ENCODE assay signal across 11 mouse cellular contexts in genomic region chr11:22813921-22814704, GRCm38 (mm10). TPM values are rescaled to one million over a fixed set of nuclear protein-coding genes. Genes with fewer than 3 reads are reported as not detected.
DNase-seq lines count a peak whose midpoint lies in the region; ATAC-seq and TF ChIP-seq lines count a peak whose summit lies in the region.
"Had no signal": no experiment of that assay in that cellular context is flagged by ENCODE, and none has a peak within 500 bp of the region (broad histone marks: within the 10 kb centered on the region; RNA-seq: fewer than 3 reads in every experiment).

No protein-coding gene starts in this region.

- no peaks in the 10 kb centered on the region for H3K4me1 ChIP-seq in midbrain, embryonic 11.5 days (ENCODE audit: control insufficient read depth, insufficient read depth, low read length)
- no peaks in the 10 kb centered on the region for H3K4me1 ChIP-seq in midbrain, postnatal 0 days (ENCODE audit: insufficient read depth, low read length)
- peaks cover 45% of the 10 kb centered on the region for H3K4me1 ChIP-seq in liver, embryonic 13.5 days (replicated peaks)
- H3K4me1 ChIP-seq in spleen, adult 2 months (ENCODE audit: control insufficient read depth, insufficient read depth, insufficient read length): peaks cover 46% of the 10 kb centered on the region
- H3K4me1 ChIP-seq: midbrain, embryonic 12.5 days had no signal

- no peaks in the 10 kb centered on the region for H3K9me3 ChIP-seq in midbrain, embryonic 11.5 days (ENCODE audit: control insufficient read depth, low read length)
- no peaks in the 10 kb centered on the region for H3K9me3 ChIP-seq in midbrain, postnatal 0 days (ENCODE audit: low read length)
- H3K9me3 ChIP-seq in liver, embryonic 13.5 days (replicated peaks): no peaks in the 10 kb centered on the region
- H3K9me3 ChIP-seq: midbrain, embryonic 12.5 days had no signal

- no peaks in the 10 kb centered on the region for H3K36me3 ChIP-seq in midbrain, embryonic 11.5 days (ENCODE audit: control insufficient read depth, insufficient read depth, low read length)
- H3K36me3 ChIP-seq in midbrain, postnatal 0 days (ENCODE audit: insufficient read depth, low read length): no peaks in the 10 kb centered on the region
- no peaks in the 10 kb centered on the region for H3K36me3 ChIP-seq in liver, embryonic 13.5 days
- H3K36me3 ChIP-seq in spleen, adult 2 months (ENCODE audit: control insufficient read depth, insufficient read depth, low read length): no peaks in the 10 kb centered on the region
- H3K36me3 ChIP-seq: midbrain, embryonic 12.5 days had no signal

- no peak for ATAC-seq in midbrain, embryonic 11.5 days (ENCODE audit: low FRiP score)
- no peak for ATAC-seq in midbrain, postnatal 0 days (ENCODE audit: low FRiP score)
- ATAC-seq in liver, embryonic 13.5 days (ENCODE audit: low read depth): no peak
- ATAC-seq: forebrain, embryonic 16.5 days had no signal

- no peak overlapping the region for H3K9ac ChIP-seq in midbrain, embryonic 11.5 days (ENCODE audit: low read length)
- H3K9ac ChIP-seq in midbrain, postnatal 0 days (replicated peaks; ENCODE audit: low read length, poor library complexity, severe bottlenecking): no peak overlapping the region
- H3K9ac ChIP-seq in liver, embryonic 13.5 days: no peak overlapping the region
- H3K9ac ChIP-seq: midbrain, embryonic 12.5 days had no signal

- WGBS in midbrain, embryonic 11.5 days: 87% methylated on average over 5 of the region's 5 CpGs
- WGBS in midbrain, postnatal 0 days: 81% methylated on average over 5 of the region's 5 CpGs
- WGBS in liver, embryonic 13.5 days (ENCODE audit: insufficient replicate concordance): 44% methylated on average over 5 of the region's 5 CpGs
- WGBS in spleen, adult 2 months: 12% methylated on average over 5 of the region's 5 CpGs

- DNase-seq in midbrain, embryonic 11.5 days (ENCODE audit: low spot score, missing footprints): peak; percentile 74
- DNase-seq in midbrain, postnatal 0 days (ENCODE audit: low spot score): no peak
- peak; percentile 27 for DNase-seq in T-cell, adult 2 months (ENCODE audit: low spot score)
- no peak for DNase-seq in liver, embryonic 13.5 days
- peak; percentile 40 to 57 for DNase-seq in spleen, adult 2 months (ENCODE audit: low read depth in 1 of 2, low spot score in 2 of 2)
- DNase-seq in ovary, postnatal 14 days (ENCODE audit: low spot score): no peak
- DNase-seq in urinary bladder, postnatal 36 days (ENCODE audit: low spot score in 2 of 2): no peak
- DNase-seq: embryo, embryonic 11 days; kidney, postnatal 10 days had no signal

- H3K27ac ChIP-seq in midbrain, embryonic 11.5 days (ENCODE audit: low read depth, low read length): no peak overlapping the region
- H3K27ac ChIP-seq in midbrain, postnatal 0 days (ENCODE audit: low read depth, low read length): no peak overlapping the region
- peak overlapping the region; percentile 45; the same call in 1 of the 2 replicates for H3K27ac ChIP-seq in liver, embryonic 13.5 days
- H3K27ac ChIP-seq in spleen, adult 2 months (ENCODE audit: insufficient read depth, low read length): peak overlapping the region; percentile 93
- H3K27ac ChIP-seq: midbrain, embryonic 12.5 days had no signal

- no peak for TF ChIP-seq POLR2A in spleen, adult 2 months (IDR thresholded peaks at IDR 0.05; ENCODE audit: low read depth, low read length)

- H3K4me2 ChIP-seq in midbrain, embryonic 11.5 days: no peak overlapping the region
- no peak overlapping the region for H3K4me2 ChIP-seq in midbrain, postnatal 0 days (ENCODE audit: low read depth, low read length, poor library complexity, severe bottlenecking)
- no peak overlapping the region for H3K4me2 ChIP-seq in liver, embryonic 13.5 days
- H3K4me2 ChIP-seq: midbrain, embryonic 12.5 days had no signal

- no peak for TF ChIP-seq CTCF in midbrain, postnatal 0 days (IDR thresholded peaks at IDR 0.05)
- TF ChIP-seq CTCF in spleen, adult 2 months (IDR thresholded peaks at IDR 0.05; ENCODE audit: extremely low read depth, insufficient read depth, insufficient read length, insufficient replicate concordance): no peak

- no peak overlapping the region for H3K4me3 ChIP-seq in midbrain, embryonic 11.5 days (ENCODE audit: low read depth, low read length)
- H3K4me3 ChIP-seq in midbrain, postnatal 0 days (ENCODE audit: low read depth, low read length): no peak overlapping the region
- H3K4me3 ChIP-seq in liver, embryonic 13.5 days (replicated peaks): no peak overlapping the region
- H3K4me3 ChIP-seq in spleen, adult 2 months (ENCODE audit: extremely low read depth, insufficient read depth, insufficient read length): no peak overlapping the region
- H3K4me3 ChIP-seq: midbrain, embryonic 12.5 days had no signal

- H3K27me3 ChIP-seq in midbrain, embryonic 11.5 days (ENCODE audit: control insufficient read depth, insufficient read depth, low read length): no peaks in the 10 kb centered on the region
- no peaks in the 10 kb centered on the region for H3K27me3 ChIP-seq in midbrain, postnatal 0 days (ENCODE audit: insufficient read depth, low read length)
- no peaks in the 10 kb centered on the region for H3K27me3 ChIP-seq in liver, embryonic 13.5 days
- H3K27me3 ChIP-seq in spleen, adult 2 months (ENCODE audit: control insufficient read depth, insufficient read depth, low read length): no peaks in the 10 kb centered on the region
- H3K27me3 ChIP-seq: midbrain, embryonic 12.5 days had no signal

RNA-seq across cellular contexts. Expression of gene B3gnt2, which starts 46.6 kb away (rescaled TPM):
- polyA plus RNA-seq in midbrain, embryonic 11.5 days (2014; fragmentation: Nextera tagmentation; extraction: Ambion mirVana): 1.8 and 1.9 TPM in 2 replicates
- total RNA-seq in midbrain, postnatal 0 days (2014; rRNA removed): 2.5 and 6.2 TPM in 2 replicates
- 2.0 and 2.6 TPM in 2 replicates for polyA plus RNA-seq in midbrain, postnatal 0 days (2015; fragmentation: Nextera tagmentation; extraction: Ambion mirVana)
- 4.8 TPM in 2 replicates for polyA plus RNA-seq in liver, embryonic 13.5 days (2015; fragmentation: Nextera tagmentation; extraction: Ambion mirVana)
- polyA plus RNA-seq in spleen, adult 2 months (2012; rRNA removed): 18.9 and 23.4 TPM in 2 replicates

Comparison
In these comparisons a context has a peak if more than half of its experiments do, and no peak if none do; other contexts are left out.
1. DNase-seq: peak in midbrain, embryonic 11.5 days (single experiment), T-cell, adult 2 months (single experiment) and spleen, adult 2 months (2 of 2); none in midbrain, postnatal 0 days (single experiment), liver, embryonic 13.5 days (single experiment), ovary, postnatal 14 days (single experiment) and urinary bladder, postnatal 36 days (0 of 2).
2. H3K27ac ChIP-seq: peak in liver, embryonic 13.5 days (single experiment) and spleen, adult 2 months (single experiment); none in midbrain, embryonic 11.5 days (single experiment) and midbrain, postnatal 0 days (single experiment).